Mouse (Mus musculus) stomach, embryonic 15.5 days (tissue): ENCODE results near the gene Tnfsf11. TPM values are rescaled to one million over a fixed set of nuclear protein-coding genes. Genes with fewer than 3 reads are reported as not detected.

Experiments
- ATAC-seq: fragments of 200-750 bp; cut with Nextera tagmentation; 2 replicates; pipeline ENCODE4 v1.8.0; 2017; ENCODE audit warnings: low read depth, moderate number of reproducible peaks, moderate TSS enrichment; ENCODE audit not compliant: insufficient read depth, low FRiP score
- H3K27ac ChIP-seq: fragments of 300-500 bp; sonication (generic); 2 replicates; pipeline ENCODE4 v1.5.1; 2015; ENCODE audit warnings: mild to moderate bottlenecking, inconsistent platforms
- H3K27me3 ChIP-seq: fragments of 300-500 bp; sonication (generic); replicated peaks from 2 replicates; pipeline ENCODE4 v1.6.1; 2015; ENCODE audit warnings: inconsistent platforms
- H3K36me3 ChIP-seq: fragments of 300-500 bp; sonication (generic); 2 replicates; pipeline ENCODE4 v1.6.1; 2015; ENCODE audit warnings: inconsistent platforms
- H3K4me1 ChIP-seq: fragments of 300-500 bp; sonication (generic); 2 replicates; pipeline ENCODE4 v1.6.1; 2015; ENCODE audit warnings: inconsistent platforms
- H3K4me2 ChIP-seq: fragments of 300-500 bp; sonication (generic); 2 replicates; pipeline ENCODE4 v1.6.1; 2015; ENCODE audit warnings: mild to moderate bottlenecking, inconsistent platforms
- H3K4me3 ChIP-seq: fragments of 300-500 bp; sonication (generic); replicated peaks from 2 replicates; pipeline ENCODE4 v1.5.1; 2015; ENCODE audit warnings: inconsistent platforms
- H3K9ac ChIP-seq: fragments of 300-500 bp; sonication (generic); 2 replicates; pipeline ENCODE4 v1.6.1; 2015; ENCODE audit warnings: inconsistent platforms
- H3K9me3 ChIP-seq: fragments of 300-500 bp; sonication (generic); 2 replicates; pipeline ENCODE4 v1.6.1; 2016; ENCODE audit warnings: inconsistent platforms
- WGBS: fragments of 180-500 bp; shearing (Covaris S2); methylation state at CpG from one replicate; pipeline ENCODE4 v1.1.7; 2015; 5-methylcytosine and 5-hydroxymethylcytosine counted together
- polyA plus RNA-seq: library from polyadenylated mRNA; unstranded; fragments of >200 nt; fragmentation: Nextera tagmentation; extraction: Ambion mirVana; gene quantifications from 2 replicates; pipeline ENCODE4 v1.2.1, GENCODE M21; 2015

The Tnfsf11 gene
- polyA plus RNA-seq, 1 experiment from 2014 or later, result 0.30 TPM

DNA sequence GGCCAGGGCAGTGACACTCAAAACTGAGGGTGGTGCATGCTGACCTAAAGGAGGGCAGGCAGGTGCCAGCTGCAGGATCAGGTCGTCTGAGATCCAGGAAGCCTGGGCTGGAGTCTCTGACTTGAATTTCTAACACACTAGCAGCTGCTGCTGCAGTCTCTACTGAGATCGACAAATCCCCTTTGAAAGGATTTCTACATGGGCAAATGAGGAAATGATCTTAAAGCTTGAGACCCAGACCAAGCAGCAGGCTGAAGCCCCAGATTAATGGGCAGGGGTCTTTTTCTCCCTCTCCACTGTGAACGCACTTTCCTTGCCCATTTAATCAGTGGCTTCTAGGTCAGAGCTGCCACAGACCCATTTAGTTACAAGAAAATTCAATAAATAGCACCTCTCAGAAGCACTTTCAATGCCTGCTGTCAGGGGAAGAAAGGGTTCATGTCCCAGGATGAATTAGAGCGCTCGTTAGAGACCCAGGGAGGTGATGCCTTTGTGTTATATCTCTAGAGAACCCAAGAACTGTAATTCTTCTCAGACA is 21.8 kb downstream of the Tnfsf11 start:
- Histone ChIP-seq H3K36me3 (no peaks in the 10 kb centered on the region), H3K9ac (no peak overlapping the region), H3K9me3 (no peaks in the 10 kb centered on the region), H3K27me3 (0 out of 2 replicates have a peak, but pooled peaks cover 3% of the 10 kb centered on the region), H3K4me1 (no peaks in the 10 kb centered on the region), H3K4me2 (no peak overlapping the region), H3K27ac (no peak overlapping the region), H3K4me3 (no peak overlapping the region)
- ATAC-seq, result no peak
- 47% methylated on average over 5 of the region's 5 CpGs for WGBS

DNA sequence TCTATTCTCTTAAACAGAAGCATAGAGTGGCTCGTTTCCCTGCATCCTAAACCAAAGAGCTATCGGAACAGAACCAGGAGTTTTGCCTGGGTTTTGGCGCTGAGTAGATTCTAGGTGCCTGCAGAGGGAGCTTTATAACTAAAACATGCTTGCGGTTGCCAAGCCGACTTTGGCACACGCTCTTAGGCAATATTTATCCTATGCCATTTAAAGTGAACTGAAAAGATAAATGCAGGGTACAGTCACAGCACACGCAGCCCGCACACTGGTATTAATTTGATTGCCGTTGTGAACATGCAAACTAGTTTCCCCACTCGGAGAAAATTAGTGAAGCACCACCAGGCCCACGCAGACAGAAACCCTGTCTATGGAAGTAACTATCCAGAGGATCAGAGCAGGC is 25.4 kb downstream of the Tnfsf11 start:
- Histone ChIP-seq H3K4me2 (no peak overlapping the region), H3K27me3 (no peaks in the 10 kb centered on the region), H3K27ac (no peak overlapping the region), H3K4me1 (no peaks in the 10 kb centered on the region), H3K4me3 (no peak overlapping the region), H3K36me3 (no peaks in the 10 kb centered on the region), H3K9me3 (no peaks in the 10 kb centered on the region), H3K9ac (no peak overlapping the region)
- WGBS, result 70% methylated on average over 11 of the region's 11 CpGs
- no peak for ATAC-seq

DNA sequence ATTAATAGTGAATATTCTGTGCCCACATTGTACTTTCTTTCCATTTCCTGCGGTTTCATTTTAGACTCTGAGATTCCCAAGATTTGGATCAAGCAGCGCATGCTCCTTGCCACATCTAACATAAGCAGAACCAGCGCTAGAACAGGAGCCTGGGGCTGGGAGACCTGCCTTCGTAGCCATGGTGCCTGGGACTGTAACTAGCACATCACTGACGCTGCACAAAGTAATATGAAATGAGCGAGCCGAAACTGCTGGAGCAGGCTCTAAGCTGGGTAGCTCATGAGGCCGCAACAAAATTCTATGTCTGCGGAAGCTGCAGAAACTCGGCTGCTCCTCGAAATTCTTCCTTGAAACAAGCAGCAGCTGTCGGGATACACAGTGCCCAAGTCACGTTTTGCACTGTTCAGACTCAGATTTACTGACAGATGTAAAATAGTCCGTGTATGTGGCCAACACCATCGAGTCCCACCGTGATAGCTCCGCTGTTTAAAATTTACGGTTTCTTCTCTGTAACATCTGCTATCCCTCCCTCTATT is 31.4 kb downstream of the Tnfsf11 start:
- Histone ChIP-seq H3K4me3 (no peak overlapping the region), H3K4me1 (no peaks in the 10 kb centered on the region), H3K4me2 (no peak overlapping the region), H3K36me3 (no peaks in the 10 kb centered on the region), H3K27ac (no peak overlapping the region), H3K27me3 (no peaks in the 10 kb centered on the region), H3K9me3 (no peaks in the 10 kb centered on the region), H3K9ac (no peak overlapping the region)
- no peak for ATAC-seq
- 62% methylated on average over 18 of the region's 18 CpGs for WGBS

DNA sequence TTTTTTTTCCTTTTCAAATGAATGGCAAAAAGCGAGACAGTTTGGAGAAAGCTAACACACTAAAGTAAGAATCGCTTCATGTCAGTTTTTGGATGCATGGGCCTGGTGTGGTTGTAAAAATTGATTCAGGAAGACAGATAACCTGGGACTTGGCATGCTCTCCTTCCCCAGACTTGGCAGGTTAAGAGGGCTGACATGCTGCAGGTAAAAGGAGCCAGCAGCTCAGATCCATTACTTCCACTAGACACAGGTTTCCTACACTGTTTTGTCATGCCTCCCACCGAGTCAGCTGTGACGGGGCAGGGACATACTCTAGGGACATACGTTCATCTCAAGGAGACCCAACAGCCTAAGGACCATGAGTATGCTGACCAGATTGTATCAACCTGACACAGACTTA is 33.0 kb downstream of the Tnfsf11 start:
- H3K9me3 ChIP-seq, result no peaks in the 10 kb centered on the region
- no peaks in the 10 kb centered on the region for H3K36me3 ChIP-seq
- H3K4me2 ChIP-seq, result no peak overlapping the region
- no peaks in the 10 kb centered on the region for H3K27me3 ChIP-seq
- H3K9ac ChIP-seq, result no peak overlapping the region
- no peak for ATAC-seq
- H3K27ac ChIP-seq, result no peak overlapping the region
- WGBS, result 88% methylated on average over 5 of the region's 5 CpGs
- no peak overlapping the region for H3K4me3 ChIP-seq
- no peaks in the 10 kb centered on the region for H3K4me1 ChIP-seq

DNA sequence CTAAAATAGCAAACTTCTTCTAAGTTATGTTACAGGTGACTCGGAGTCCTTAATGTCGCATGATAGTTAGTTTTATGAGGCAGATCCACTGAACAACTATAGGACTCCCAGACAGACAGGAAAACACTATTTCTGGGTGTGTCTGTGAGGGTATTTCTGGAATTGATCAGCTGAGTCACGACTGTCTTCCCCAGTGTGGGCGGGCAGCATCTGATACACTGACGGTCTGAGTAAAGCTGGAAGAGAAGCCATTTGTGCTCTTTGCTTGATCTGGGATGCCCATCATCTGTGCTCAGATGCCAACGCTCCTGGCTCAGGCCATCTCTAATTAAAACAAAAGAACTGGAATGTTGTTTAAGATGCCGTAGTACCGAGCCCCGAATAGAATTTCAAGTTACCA is 33.7 kb downstream of the Tnfsf11 start:
- WGBS, result 84% methylated on average over 9 of the region's 9 CpGs
- no peaks in the 10 kb centered on the region for H3K27me3 ChIP-seq
- no peak overlapping the region for H3K4me2 ChIP-seq
- H3K9ac ChIP-seq, result no peak overlapping the region
- no peaks in the 10 kb centered on the region for H3K4me1 ChIP-seq
- H3K27ac ChIP-seq, result no peak overlapping the region
- H3K36me3 ChIP-seq, result no peaks in the 10 kb centered on the region
- ATAC-seq, result no peak
- no peaks in the 10 kb centered on the region for H3K9me3 ChIP-seq
- no peak overlapping the region for H3K4me3 ChIP-seq

DNA sequence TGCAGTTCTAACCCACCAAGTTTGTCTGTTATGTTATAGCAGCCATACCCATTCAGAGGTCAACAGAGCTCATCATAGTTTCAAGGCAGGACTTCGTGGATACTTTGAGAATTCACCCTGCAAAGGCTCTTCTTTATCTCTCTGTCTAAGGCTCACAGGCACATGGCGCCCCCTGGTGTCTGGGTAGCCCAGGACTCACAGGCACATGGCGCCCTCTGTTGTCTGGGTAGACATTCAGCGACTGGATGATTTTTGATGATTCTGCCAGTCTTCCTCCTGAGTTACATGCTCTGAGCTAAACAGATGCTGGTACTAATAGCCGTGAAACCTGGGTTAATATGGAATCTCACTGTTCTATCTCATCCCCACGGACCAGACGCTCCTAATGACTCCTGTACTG is 34.3 kb downstream of the Tnfsf11 start:
- WGBS, result 75% methylated on average over 7 of the region's 7 CpGs
- no peaks in the 10 kb centered on the region for H3K36me3 ChIP-seq
- no peak overlapping the region for H3K4me2 ChIP-seq
- H3K9ac ChIP-seq, result no peak overlapping the region
- H3K9me3 ChIP-seq, result no peaks in the 10 kb centered on the region
- no peaks in the 10 kb centered on the region for H3K4me1 ChIP-seq
- H3K27ac ChIP-seq, result no peak overlapping the region
- no peak overlapping the region for H3K4me3 ChIP-seq
- ATAC-seq, result no peak
- no peaks in the 10 kb centered on the region for H3K27me3 ChIP-seq

DNA sequence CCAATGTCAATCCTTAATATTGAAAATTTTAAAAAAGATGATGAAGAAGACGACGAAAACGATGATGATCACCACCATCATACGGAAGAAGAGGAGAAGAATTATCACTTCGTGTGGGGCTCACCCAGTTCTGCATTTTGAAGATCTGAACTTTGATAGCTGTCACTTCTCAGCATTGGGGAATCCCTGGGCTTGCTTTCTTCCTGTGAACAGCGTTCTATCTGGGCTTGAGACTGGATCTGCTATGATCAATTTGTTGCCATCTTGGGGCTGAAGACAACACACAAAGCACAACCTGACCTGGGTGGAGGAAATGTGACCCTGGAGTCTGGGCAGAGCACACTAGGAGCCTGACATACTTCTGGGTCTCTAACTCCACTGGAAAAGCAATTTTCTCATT is 43.0 kb downstream of the Tnfsf11 start:
- 82% methylated on average over 6 of the region's 6 CpGs for WGBS

DNA sequence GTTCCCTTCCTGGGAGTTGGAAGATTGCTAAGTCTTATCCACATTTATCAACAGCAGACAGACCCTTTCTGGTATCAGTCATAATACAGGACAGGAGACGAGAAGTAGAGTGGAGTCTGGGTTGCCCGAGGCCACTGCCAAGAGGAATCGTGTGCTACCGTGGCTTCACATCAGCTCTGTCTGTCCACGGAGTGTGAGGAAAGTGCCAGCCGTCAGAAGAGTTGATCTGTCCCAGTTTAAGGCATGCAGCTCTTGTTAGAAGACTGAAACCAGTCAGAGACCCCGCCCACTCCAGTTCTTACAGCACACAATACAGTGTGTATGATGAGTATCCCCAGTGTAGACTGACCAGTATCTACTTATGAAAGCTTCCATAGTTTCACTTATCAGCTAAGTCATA is 45.2 kb downstream of the Tnfsf11 start:
- Histone ChIP-seq H3K27me3 (no peaks in the 10 kb centered on the region), H3K4me2 (no peak overlapping the region), H3K36me3 (no peaks in the 10 kb centered on the region), H3K9me3 (no peaks in the 10 kb centered on the region), H3K9ac (no peak overlapping the region), H3K4me3 (no peak overlapping the region), H3K4me1 (no peaks in the 10 kb centered on the region), H3K27ac (no peak overlapping the region)
- WGBS, result 84% methylated on average over 7 of the region's 7 CpGs
- no peak for ATAC-seq

More for the DNA sequence above, 43.0 kb downstream of the Tnfsf11 start:
- Histone ChIP-seq H3K4me3 (no peak overlapping the region), H3K4me2 (no peak overlapping the region), H3K27ac (no peak overlapping the region), H3K9ac (no peak overlapping the region), H3K4me1 (no peaks in the 10 kb centered on the region), H3K27me3 (no peaks in the 10 kb centered on the region), H3K9me3 (no peaks in the 10 kb centered on the region), H3K36me3 (no peaks in the 10 kb centered on the region)
- ATAC-seq, result no peak

DNA sequence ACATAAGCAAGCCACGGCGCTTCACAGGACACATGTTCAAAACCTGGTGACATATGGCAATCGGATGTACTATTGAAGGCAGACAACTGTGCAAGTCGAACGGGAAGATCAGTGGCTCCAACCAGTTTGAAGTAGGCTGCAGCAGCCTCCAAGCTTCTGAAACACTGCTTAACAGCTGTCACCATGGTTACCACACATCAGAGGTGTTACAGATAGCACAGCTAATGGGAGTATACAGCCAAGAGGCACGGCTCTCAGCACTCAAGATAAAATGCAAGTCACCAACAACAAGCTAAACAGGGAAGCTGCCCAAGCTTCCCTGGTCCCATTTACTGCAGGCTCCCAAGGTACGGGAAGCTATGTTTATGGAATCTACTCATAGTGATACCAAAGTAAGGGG is 46.6 kb downstream of the Tnfsf11 start:
- Histone ChIP-seq H3K4me2 (no peak overlapping the region), H3K4me3 (no peak overlapping the region), H3K27me3 (no peaks in the 10 kb centered on the region), H3K9ac (no peak overlapping the region), H3K27ac (no peak overlapping the region), H3K9me3 (no peaks in the 10 kb centered on the region), H3K4me1 (no peaks in the 10 kb centered on the region), H3K36me3 (no peaks in the 10 kb centered on the region)
- ATAC-seq, result no peak
- WGBS, result 59% methylated on average over 7 of the region's 7 CpGs

DNA sequence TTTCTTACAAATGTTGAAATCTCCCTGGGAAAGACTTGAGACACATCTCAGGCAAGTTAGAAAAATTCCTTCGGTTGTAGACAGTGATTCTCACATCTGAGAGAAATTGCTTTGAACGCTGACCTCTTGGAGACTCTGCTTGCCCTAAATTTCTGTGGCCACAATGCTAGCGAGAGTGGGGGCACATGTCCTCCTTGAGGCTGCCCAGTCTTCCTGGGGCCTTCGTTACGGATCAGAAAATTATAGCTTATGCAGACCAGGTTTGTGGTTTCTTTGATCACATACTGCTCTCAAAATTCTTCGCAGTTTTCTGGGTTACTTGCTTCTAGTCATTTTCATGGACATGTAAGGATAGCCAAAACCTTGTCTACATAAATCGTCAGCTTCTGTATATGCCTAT is 53.8 kb downstream of the Tnfsf11 start:
- no peaks in the 10 kb centered on the region for H3K36me3 ChIP-seq
- H3K27me3 ChIP-seq, result no peaks in the 10 kb centered on the region
- no peak overlapping the region for H3K4me3 ChIP-seq
- ATAC-seq, result no peak
- 83% methylated on average over 7 of the region's 7 CpGs for WGBS
- H3K9me3 ChIP-seq, result no peaks in the 10 kb centered on the region
- H3K27ac ChIP-seq, result no peak overlapping the region
- H3K4me1 ChIP-seq, result no peaks in the 10 kb centered on the region
- no peak overlapping the region for H3K4me2 ChIP-seq
- no peak overlapping the region for H3K9ac ChIP-seq

DNA sequence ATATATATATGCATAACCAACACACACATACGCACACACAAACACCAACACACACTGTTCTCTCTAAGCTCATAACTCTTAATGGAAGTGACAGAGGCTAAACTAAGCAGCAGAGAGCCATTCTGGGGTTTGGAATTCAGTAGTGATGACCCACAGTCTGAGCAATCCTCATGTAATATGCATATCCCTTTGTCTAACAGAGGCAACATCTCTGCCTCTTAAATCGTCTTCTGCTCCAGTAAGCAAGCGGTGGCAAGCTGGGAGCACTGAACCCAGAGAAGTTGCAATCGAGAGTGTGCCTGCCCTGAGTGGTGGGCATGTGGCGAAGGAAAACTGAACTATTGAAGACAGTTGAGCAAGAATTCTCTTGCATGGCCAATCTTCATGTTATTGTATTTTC is 61.2 kb downstream of the Tnfsf11 start:
- Histone ChIP-seq H3K4me1 (no peaks in the 10 kb centered on the region), H3K27me3 (no peaks in the 10 kb centered on the region), H3K4me2 (no peak overlapping the region), H3K36me3 (no peaks in the 10 kb centered on the region), H3K4me3 (no peak overlapping the region), H3K27ac (no peak overlapping the region), H3K9ac (no peak overlapping the region), H3K9me3 (no peaks in the 10 kb centered on the region)
- 84% methylated on average over 5 of the region's 5 CpGs for WGBS
- ATAC-seq, result no peak

DNA sequence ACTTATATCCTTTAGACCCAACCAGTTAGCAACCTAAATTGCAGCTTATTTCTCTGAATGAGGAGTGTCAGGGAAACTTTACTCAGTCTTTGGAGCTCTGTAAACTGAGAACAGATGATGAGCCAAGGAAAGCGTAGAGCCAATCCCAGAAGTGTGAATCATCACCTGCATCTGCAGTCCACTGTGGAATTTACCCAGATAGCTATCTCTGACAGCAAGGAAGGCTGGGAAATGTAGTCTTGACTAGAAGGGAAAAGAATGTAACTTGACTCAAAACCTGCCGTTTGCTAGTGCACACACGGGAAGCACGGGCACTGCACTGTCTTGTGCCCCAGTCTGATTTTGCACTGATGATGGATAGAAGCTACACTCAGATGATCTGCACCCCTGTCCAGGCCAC is 63.0 kb downstream of the Tnfsf11 start:
- Histone ChIP-seq H3K9ac (no peak overlapping the region), H3K36me3 (no peaks in the 10 kb centered on the region), H3K4me3 (no peak overlapping the region), H3K27me3 (no peaks in the 10 kb centered on the region), H3K4me1 (no peaks in the 10 kb centered on the region), H3K9me3 (no peaks in the 10 kb centered on the region), H3K27ac (no peak overlapping the region), H3K4me2 (no peak overlapping the region)
- no peak for ATAC-seq
- 38% methylated on average over 4 of the region's 4 CpGs for WGBS

DNA sequence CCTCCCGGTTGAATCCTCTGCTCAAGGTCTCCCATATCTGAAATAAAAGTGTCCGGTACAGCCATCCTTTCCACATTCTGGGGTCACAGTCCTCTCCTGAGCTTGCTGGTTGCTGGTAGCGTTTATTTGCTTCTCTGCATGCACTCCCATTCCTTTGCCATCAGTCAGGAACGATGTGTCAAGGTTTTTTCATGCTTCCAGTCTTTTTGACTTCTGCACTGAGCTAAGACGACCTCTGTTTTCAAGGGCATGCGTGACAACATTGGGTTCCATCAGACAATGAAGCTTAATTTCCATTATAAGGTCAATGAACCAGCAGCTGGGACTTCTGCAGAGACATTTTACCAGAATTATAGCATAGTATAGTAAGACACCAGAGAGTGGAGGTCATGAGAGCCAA is 68.5 kb downstream of the Tnfsf11 start:
- no peaks in the 10 kb centered on the region for H3K9me3 ChIP-seq

More for the DNA sequence above, 68.5 kb downstream of the Tnfsf11 start:
- Histone ChIP-seq H3K9ac (no peak overlapping the region), H3K27me3 (no peaks in the 10 kb centered on the region), H3K27ac (no peak overlapping the region), H3K36me3 (no peaks in the 10 kb centered on the region), H3K4me1 (no peaks in the 10 kb centered on the region), H3K4me3 (no peak overlapping the region), H3K4me2 (no peak overlapping the region)
- ATAC-seq, result no peak
- 85% methylated on average over 6 of the region's 6 CpGs for WGBS
